Mouse (Mus musculus): ENCODE results near the gene Ripply1.
A peak's percentile ranks its signal among the peaks of the same experiment; 100 is the strongest.
"Not testable (repeated sequence)": the region's sequence is repeated elsewhere in the genome, so short reads cannot be mapped to it uniquely, and the experiment has no call there.

Gene Ripply1

DNA sequence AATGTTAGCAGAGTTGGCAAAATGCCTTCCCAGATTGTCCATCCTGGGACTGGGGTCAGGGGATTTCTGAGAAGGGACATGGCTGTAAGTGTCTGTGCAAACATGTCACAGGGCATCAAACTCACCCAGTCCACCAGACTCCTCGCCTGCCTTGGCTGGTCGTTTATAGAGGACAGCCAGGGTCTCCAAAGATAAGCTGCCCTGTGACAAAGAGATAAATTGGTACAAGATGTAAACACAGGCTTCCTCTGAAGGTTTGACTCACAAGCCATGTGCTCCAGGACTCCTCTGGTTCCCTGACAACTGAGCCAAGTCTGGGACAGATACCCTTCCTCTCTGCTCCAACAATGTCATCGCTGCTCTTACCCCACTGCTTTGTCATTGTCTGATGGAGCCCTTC is 1.2 kb downstream of the Ripply1 start:
- DNase-seq (ENCODE audit: low spot score in 2 of 2), result no peak

DNA sequence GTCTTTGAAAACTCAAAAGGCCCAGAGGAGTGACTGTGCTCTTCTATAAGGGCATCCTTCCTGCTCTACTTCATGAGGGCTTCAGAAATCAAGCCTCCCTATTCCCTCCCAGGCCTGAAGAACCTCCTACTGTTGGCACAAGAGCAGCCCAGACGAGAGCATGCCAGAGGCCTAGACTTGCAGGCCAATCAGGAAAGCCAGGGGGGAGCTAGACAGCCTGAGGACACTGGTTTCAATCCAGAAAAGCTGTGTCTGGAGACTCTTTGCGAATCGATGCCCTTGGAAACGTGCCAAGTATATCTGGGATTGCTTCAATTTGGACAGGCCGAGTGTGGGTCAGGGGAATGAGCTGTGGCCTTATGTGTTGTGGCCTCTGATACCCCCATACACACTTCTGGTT is 2.8 kb downstream of the Ripply1 start:
- DNase-seq (ENCODE audit: low spot score in 2 of 2), result no peak

DNA sequence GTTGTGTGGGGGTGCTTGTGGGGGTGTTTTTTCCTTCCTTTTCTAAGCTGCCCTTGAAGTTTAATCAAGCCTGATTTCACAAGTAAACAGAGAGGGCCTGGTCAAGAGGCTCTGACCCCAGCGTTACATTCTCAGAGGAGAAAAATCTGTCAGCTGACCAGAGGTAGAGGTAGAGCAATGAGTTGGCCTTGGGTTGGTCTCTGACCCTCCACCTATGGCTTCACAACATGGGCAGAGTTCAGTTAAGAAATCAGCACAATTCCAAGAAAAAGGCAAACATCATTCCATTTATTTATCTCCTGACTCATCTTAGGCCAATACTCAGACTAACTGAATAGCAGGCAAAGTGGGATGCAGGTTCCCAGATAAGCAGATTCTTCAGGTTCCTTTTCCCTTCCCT is 3.3 kb downstream of the Ripply1 start:
- no peak for DNase-seq (ENCODE audit: low spot score in 2 of 2)

DNA sequence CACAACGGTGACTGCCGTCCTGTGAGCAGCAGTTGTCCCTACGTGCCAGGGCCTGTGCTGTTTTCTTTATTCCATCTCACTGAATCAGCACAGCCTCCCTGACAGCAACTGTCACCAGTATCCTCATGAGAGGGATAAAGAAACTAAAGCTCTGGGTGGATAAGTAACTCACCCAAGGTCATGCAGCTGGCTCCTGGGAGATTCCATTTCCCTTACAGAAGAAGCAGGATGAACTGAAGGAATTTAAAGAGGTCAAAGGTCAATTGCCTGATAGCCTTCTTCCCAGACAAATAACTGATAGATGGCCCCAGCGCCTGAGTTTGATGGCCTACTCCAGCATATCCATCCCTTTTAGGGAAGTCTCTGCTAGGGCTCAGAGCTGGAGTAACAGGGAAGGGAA is 4.8 kb downstream of the Ripply1 start:
- no peak for DNase-seq (ENCODE audit: low spot score in 2 of 2)

DNA sequence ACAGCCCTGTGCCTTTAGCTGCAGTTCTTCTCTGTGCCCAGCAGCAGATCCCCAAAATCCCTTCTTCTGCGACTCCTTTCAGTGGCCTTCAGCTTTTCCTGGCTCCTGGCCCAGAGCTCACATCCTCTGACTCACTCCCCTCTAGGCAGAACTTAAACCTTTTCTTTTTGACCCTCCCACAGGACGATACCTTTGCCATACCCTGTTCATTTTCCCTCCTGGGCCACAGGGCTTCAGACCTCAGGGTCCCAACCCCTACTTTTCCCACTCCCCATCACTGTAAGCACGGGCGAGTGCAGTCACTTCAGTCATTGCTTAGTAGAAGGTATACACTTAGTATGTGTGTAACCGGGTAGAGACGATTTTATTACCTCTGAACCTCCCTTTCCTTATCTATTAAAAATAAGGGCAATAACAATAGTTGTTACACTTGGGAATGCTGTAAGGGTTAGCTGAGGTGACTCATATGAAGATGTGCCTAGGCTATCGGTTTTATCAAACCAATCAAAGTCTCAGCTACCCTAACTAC is 7.0 kb downstream of the Ripply1 start:
- no peak for DNase-seq (ENCODE audit: low spot score in 2 of 2)

DNA sequence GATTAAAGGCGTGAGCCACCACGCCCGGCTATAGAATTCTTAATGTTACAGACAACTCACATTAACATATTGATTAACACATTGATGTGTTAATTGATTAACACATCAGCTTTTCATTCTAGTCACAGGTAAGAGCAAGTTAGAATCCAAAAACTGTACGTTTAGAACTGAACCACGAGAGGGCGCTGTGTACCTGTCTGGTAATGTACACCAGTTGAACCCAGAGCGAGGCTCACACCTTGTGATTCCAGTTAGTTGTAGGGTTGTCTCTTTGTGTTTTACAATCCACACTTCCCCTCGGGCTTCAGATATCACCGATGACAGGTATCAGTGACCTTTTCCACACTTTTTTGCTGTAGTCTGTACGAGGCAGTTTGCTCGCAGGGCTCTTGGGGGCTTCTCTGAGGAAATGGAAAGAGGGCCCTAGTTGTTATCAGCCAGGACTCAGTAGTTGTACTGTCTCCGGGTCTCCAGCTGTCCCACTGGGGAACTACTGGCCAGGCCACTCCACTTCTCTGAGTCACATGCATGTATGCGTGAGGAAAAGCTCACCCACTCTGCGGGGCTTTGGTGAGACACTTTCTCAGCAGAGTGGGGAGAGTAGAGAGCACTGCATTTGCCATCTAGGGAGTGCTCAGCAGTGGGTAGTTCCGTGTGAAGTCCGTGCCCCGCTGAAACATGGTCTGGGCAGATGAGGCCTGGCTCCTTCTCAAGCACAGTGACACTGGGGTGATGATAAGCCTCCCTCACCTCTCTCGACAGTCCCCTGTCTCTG is 7.7 kb downstream of the Ripply1 start:
- peak; percentile 23 to 33 for DNase-seq (ENCODE audit: low spot score in 2 of 2)

DNA sequence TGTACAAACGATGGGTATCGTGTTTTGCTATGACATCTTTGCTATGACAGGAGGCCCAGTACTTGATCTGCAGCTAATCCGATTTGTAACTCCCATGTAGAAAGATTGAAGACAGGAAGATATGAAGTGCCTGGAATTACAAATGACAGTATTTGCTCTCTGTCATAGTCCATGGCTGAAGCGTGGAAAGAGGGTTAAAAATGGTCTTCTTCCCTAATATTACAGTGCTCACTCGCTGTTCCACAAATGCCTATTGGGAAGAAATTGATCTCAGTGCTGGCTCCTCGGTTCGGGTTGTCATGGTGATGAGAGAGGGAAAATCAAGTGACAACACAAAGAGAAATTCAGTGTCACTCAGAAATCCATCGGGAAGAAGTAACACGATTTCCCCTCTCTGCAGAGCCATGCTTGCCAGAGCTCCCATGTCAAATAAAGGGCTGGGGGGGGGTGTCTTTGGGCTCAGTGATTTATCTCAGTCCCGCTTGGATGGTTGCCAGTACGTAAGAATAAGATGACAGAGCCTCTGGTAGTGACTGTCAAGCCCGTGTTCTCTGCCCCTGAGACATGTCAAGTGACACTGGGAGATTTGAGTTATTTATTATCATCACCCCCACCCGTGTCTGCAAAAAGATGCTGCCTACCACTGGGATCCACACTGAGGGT is 12.0 kb downstream of the Ripply1 start:
- DNase-seq (ENCODE audit: low spot score in 2 of 2), result no peak

DNA sequence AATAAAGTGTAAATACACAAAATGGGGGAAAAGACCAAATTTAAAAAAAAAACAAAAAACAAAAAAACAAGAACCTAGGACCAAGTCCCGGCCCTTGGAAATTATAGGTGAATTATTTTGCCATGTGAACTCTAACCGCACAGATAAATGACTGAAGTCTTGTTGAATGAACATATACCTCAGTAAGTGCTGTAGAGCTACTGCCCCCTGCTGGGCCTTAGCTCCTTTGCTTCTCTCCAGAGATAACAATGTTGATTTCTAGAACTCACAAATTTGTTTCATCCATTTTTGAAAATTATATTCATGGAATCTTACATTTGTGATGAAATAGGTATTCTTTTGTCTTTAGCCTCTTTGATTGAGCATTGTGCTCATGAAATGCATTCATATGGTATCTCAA is 19.6 kb downstream of the Ripply1 start:
- DNase-seq (ENCODE audit: low spot score in 2 of 2), result peak; percentile 8 to 37

DNA sequence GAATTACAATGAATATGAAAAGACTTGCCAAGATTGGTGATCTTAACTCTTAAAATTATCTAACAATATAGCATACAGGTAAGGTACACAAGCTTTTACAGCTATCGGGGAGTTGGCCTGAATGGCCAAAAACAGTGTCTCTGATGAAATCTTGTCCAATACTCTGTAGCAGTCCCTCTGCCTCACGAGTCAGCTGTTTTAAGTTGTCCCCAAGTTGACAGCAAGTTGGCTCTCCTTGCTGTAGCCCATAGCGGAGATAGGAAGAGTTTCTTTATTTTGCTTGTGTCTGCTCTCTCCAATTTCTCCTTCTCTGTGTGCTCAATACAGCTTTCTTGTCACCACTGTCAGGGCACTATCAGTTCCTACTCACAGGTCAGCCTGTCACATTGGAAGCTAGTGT is 23.5 kb downstream of the Ripply1 start:
- DNase-seq (ENCODE audit: low spot score in 2 of 2), result not testable (repeated sequence)

DNA sequence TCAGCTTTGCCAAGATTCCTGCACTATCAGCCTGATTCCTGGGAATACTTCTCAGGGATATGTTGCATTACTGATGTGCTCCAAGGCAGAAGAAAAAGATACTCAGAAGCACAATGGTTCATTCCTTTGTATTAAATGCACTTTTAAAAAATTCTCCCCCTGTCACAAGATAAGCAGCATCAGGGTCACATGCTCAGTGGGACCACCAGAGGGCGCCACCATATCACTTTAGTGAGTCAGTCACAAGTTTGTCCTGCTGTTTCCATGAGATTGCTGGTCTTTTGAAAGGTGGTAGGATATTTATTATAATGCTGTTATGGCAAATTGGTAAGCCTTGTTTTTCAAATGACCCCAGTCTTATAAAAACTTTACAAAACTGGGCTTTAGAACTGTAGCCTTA is 30.3 kb downstream of the Ripply1 start:
- peak in 1 of 2 experiments; percentile 10 for DNase-seq (ENCODE audit: low spot score in 2 of 2)

DNA sequence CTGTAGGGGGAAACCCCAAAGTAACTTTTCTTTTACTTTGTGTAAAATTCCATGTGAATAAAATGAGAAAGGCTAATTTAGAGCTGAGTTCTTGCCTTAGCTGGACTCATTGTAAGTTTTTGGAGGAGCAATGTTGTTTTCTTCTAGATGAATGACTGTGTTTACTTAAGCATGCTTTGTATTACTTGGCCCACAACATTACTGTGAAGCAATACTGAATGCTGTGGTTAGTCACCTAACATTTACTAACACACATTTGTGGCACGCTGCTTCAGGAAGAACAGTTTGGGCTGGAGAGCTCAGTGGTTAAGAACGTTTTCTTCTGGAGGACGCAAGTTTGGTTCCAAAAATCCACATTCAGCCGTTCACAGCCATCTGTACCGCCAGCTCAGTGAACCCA is 45.1 kb downstream of the Ripply1 start:
- DNase-seq (ENCODE audit: low spot score in 2 of 2), result no peak

DNA sequence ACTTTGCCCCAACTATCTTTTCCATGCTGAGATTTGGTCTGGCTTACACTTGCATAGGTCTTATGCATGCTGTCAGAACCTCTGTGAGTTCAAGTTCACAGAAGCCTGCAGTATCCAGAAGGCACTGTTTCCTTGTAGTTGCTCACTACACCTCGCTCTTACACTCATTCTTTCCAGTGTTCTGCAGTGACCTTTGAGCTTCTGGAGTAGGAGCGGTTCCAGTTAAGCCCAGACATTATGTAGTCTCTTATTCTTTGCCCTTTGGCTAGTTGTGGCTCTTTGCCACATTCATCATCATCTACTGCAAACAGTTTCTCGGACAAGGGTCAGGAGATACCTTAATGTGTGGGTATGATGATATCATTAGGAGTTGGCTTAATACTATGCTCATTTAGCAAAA is 51.6 kb downstream of the Ripply1 start:
- DNase-seq (ENCODE audit: low spot score in 2 of 2), result no peak
